Mouse (Mus musculus) frontal cortex, postnatal 10 days (tissue): Measurements from ENCODE around the gene Poll.

Experiments used
- DNase-seq, 2 experiments: peaks; one replicate each; pipeline ENCODE4 v3.0.0; 2022; ENCODE audit warnings: low spot score in 2 of 2, mixed read lengths in 1 of 2

Poll gene

DNA sequence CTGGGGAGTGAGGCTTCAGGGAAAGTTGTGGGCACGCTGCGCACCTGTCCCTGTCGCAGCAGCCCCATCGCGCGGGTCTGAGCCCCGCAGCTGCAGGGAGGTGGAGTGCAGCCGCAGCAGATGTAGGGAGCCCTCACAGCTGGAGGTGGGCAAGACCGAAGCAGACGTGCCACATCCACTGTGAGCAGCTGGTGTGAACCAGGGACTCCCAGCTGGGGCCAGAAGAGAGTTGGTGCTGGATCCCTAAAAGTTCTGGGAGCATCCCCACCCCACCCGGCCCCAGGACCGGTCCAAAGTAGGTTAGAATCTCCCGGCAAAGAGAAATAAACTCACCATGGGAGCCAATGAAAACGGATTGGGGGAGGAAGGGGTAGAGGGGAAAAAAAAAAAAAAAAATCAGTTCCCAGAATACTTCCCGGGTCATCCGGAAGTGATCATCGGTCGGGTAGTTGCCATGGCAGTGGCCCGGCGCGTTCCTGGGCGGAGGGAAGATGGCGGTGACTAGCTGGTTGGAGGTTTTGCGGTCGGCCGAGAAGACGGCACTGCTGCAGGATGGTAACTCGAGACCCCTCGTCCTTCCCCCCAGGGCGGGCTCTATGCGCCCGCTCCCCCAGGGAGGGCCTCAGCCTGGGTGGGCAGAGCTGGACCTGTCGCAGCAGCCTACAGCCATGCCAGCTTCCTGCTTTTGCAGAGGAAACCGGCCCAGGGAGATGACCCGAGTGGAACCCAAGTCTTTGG is at the start of gene Poll, which contains the start of gene Gm17018:
Poll (minus strand) TSS at position 379 of the 738 bp plus-strand sequence.
Gm17018 (plus strand) TSS at position 463 of the 738 bp plus-strand sequence.
- DNase-seq: peak; percentile 80 to 83

DNA sequence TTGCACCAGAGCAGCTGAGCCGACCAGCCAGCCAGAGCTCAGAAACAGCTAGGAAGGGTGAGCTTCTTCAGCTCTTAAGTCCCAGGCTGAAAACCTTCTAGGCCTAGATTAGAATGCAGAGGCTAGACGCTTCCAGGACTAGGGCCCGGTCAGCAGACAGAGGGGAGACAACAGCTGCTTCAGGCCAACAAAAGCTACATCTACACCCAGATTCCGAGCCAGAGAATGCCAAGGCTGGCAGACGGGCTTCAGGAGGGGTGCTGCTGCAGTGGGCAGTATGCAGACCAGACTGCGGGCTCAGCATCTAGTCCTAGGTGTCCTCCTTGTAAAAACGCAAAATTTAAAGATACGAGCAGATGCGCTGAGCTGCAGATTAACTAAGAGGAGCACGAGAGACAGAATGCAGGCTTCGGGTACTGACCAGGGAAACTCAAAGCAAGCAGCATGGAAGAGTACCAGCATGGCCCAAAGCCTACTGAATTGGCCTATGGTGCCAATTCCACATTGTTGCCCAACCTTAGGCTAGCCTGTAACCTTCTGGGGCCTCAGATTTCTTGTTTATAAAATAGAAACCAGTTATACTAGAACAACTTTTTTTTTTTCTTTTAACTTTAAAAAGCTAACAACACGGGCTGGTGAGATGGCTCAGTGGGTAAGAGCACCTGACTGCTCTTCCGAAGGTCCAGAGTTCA is 48.5 kb upstream of the Poll start:
- no peak for DNase-seq

DNA sequence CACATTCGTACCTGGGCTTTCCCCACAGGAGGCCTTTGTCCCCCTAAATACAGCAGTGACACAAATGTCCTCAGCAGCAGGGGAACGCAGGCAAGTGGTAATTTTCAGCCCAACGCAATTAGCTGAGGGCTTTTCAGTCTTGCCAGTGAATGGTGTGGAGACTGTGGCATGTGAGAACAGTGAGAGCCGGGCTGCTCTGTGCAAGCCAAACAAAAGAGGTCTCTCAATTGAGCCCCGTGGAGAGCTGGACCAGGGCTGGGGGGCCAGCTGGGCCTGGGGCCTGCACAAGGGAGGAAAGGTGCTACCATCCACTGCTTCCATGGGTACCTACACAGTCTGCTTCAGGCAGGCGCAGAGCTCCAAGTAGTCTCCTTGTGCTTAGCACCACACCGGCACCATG is 47.1 kb upstream of the Poll start:
- no peak for DNase-seq

DNA sequence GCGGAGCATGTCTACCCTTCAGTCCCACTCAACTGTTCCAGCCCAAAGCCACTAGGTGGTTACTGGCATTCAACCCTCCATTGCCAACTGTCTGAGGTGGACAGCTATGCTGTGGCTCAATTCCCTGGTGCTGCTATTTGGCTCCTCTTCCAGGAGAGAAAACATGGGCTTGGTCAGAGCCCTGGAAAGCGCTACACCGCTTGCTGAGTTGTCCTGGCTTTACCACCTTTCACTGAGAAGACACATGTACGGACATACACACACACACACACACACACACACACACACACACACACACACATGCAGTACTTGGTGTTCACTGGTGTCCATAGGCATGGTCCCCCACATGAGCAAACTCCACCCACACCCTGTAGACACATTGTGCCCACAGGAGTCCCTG is 46.4 kb upstream of the Poll start:
- no peak for DNase-seq

DNA sequence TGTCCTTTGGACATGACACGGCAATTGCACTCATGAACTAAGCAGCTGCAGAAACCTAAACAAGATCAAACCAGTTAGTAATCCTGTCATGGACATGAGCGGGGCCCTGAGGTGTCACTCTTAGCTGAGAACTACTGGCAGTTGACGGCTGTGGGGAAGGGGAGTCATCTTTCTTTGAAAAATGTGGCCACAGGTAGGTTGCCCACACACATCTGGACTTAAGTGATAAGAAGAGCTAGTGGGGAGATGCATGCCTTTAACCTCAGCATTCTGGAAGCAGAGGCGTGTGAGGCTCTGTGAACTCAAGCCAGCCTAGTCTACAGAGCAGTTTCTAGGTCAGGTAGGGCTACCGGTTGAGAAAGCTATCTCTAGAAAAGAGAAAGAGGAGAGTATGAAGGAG is 42.3 kb upstream of the Poll start:
- DNase-seq: no peak

DNA sequence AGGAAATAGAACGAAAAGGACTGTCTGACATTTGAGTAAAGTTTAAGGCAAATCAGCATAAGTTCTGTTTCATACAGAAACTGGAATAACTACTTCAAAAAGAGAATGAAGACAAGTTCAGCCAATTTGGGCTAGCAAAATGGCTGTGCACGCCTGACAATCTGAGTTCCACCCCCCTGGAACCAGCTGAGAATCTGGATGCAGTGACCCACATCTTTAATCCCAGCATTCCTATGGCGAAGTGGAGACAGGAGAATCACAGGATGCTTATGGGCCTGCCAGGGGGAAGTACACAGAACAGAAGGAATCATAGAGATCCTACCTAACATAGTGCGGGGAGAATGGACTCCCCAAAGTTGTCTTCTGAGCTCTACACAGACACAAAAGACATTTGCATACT is 36.8 kb upstream of the Poll start:
- no peak for DNase-seq

DNA sequence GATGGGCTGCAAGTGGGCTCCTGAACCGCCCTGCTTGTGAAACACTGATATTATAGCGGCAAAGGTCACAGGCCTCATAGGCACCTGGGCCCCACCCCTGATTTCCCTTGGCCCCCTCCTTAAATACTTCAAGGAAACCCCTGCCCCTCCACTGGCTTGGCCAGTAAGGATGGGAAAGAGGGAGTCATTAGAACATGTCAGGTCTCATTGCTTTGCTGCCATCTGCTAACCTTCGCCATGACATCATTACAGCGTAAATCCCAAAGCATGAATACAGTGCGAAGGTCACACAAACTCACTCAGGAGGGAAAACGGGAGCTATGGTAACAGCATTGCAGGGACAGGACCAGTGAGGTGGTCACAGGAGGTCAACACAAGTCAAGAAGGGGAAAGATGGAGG is 36.1 kb upstream of the Poll start:
- DNase-seq: no peak

DNA sequence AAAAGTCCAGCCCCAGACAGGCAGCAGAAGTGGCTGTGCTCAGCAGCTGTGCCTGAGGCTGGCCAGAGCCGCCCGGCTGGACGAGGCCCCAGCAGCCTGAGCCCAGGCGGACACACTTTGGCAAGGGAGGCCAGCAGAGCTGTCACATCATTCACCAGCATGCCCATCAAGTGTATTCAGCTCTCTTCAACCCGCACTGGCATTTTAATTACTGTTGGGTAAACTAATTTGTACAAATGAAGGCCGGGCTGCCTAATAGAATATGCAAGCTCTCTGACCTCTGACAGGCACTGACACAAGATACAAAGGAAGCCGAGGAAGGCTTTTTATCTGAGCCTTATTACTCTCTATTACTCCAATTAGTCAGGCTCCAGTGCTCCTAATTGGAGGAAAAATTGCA is 35.7 kb upstream of the Poll start:
- DNase-seq: no peak

DNA sequence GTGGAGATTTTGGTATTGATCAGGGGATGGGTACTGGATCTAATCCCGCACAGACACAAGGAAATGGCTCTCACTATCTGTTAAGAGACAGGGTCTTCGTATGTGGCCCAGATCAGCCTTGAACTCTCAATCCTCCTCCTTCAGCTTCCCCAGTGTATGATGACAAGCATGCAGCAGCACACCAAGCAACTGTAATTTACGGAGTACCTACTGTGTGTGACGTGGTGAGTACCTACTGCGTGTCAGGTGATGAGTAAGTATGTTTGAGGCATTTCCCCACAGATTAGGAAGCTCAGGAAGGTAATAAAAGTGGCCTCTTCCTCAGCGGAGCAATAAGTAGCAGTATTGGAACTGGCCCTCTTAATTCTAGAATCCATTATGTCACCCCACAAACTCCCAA is 35.1 kb upstream of the Poll start:
- no peak for DNase-seq

DNA sequence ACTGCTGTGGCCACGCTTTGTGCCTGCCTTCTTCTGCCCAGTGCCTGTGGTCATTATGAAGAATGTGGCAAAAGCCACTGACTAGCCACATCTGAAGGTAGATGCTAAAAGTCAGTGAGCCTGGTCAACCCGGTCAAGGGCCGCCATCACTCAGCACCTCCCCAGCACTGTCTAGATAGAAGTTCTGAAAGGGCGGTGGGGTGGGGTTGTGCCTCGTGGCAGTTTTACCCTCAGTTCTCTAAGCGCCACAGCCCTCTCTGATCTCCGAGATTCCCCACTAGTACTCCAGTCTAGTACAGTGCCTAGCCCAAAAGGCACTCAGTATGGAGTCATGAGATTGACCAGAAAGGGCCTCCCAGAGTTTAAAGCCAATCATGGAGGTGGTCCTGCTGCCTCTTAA is 33.7 kb upstream of the Poll start:
- DNase-seq: no peak

DNA sequence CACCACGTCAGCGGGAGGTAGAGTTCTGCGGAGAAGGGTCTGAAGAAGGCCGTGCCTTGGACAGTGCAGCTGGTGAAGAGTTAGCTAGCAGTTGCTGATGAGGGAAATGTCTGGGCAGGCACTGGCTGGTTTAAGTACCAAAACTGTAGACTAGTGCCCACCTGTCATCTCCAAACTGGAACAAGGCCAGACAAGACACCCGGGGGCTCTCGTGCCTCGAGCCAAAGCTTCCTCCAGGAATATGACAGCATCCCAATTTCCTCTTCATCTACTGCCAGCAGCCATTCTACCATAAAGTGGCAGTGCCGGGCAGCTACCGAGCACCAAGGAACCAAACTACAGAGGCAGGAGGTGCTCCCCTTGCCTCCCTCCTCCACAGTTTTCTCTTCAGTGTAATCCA is 32.6 kb upstream of the Poll start:
- no peak for DNase-seq

DNA sequence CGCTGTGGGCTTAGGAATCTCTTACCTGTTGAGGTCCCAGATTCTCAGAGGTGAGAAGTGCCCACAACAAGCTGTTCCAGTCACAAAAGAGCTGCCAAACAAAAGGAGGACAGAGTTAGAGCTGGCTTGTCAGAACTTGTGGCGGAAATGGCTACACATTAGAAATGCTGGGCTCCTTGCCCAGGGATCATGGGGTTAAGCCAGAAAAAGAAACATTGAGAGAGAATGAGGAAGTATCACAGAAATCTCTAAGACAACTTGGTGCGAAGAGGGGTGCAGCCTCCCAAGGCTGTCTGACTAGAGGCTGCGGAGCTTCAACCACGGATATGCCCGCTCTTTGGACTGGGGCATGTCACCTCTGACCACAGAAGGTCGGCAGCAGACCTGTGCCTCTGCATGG is 31.4 kb upstream of the Poll start:
- DNase-seq: no peak

DNA sequence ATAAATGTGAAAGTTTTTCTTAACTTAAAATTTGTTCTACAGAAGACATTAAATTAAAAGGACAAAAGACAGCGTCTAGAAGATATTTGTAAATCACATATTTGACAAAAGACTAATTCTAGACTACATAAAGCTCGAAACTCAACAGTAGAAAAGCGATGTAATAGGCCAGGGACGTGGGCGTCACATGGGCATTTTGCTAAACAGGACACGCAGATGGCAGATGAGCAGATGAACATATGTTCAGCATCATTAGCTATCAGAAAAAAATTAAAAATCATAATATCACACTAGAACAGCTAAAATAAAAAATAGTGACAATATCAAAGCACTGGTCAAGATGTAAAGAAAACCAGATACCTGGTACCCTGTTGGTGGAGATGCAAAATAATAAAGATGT is 29.4 kb upstream of the Poll start:
- DNase-seq: no peak

DNA sequence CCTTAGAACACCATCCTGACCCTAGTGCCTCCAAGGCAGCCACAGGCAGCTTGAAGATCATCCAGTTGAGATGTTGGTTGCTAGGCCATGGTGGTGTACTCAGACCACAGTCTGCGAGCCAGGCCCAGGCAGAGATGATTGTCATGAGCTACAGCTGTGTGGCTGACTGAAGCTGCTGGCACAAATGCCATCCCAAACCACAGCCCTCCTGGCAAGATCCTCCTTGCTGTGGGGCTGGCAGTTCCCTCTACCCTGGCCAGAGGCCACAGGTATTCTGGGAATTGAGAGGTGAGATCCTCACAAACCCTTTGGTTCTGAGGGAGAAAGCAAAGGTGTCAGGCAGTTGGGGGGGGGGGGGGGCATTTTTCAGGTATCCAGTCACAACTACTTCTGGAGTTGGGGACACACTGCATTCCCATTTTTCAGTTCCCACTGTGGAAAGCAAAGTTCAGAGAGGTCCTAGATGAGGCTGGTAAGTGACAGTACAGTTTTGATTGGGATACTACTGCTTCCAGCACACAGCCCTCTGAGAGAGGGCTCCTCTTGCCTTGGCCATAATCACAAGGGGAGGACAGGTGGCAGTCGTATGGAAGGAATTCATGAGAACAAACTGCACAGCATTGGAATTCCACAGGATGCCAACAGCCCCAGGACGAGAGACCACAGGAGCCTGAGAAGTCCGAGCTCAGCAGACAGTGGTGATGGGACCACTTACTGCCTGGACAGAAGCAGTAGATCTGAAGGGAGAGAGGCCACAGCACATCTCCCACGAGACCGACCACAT is 27.4 kb upstream of the Poll start:
- DNase-seq: no peak

DNA sequence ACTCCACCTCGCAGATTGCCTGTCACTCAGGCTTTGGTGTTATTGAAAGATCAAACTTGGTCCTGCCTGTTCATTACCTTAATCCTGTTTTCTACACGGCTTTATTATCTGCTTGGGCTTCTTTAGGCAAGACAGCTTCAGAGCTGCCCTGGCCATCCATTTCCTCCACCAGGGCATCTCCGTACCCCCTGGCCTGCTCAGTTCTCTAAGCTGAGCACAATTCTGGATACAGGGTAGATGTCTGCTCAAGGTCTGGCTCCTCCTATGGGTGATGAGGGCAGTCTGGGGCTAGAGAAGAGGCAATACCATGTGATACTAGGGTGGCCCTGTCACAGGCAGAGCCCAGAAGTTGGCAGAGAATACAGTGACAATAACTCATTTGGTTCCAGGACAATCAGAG is 26.5 kb upstream of the Poll start:
- no peak for DNase-seq

DNA sequence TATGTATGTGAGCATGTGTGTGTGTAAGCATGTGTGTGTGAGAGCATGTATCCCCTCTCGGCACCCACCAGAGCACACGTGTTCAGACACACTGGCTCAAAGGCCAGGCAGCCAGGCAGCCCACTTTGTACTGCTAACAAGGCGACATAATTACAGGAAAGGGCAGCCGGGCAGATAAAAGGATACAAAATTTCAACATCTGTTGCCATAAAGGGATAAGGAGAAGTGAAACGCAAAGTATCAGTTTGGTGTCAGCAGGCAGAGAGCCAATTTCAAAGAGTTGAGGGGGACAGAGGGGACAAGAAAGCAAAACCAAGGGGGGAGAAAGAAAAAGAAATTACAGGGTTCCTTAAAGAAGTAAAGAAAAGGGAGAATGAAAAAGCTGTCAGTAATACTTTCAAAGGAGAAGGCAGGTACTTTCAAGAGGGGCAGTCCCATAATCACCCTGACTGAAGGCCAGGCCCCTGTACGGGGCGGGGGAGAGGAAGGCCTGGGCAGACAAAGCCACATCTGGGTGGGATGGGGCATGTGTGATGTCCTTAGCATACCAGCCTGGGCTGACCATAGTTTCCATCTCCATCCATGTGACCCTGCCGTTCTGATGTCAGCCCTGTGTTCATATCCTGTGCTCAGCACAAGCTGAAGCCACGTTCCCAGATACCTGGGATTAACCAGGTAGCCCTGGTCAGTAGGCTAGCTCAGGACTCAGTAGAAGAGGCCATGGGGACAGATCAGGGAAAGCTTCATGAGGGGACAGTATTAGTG is 24.7 kb upstream of the Poll start:
- no peak for DNase-seq

DNA sequence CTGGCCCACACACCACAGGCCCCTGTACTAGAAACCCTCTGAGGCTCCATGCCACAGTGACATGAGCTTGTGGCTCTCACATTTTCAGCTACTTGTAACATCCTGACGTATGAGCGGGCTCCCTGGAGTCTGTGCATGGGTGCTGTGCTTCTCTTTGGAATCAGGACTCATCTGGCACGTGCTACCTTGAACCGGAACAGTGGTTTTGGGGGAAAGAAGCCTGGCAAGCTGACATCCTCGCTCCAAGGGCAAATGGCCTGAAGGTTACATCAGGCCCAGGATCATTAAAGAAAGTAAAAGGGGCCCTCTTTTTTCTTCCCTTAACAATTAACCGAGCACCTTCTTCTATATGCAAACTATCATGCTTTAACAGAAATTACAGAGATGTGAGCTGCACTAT is 22.8 kb upstream of the Poll start:
- no peak for DNase-seq

DNA sequence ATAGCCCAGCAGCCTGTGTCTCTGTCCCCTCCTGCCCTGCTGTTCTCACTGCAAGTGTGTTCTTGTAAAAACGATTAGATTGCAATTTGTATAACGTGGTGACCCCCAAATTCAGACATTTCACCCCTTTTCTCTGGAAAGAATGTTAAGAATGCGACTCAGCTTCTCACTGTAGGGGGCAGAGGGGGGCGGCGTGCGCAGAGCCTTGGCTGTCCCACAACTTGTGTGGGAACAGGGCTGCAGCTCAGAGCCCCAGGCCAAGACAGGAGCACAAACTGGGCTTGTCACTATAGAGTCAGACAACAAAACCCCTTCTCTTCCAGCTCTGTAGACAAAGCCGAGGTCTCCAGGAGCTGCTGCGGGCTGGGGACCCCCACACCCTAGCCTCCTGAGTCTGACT is 21.8 kb upstream of the Poll start:
- no peak for DNase-seq

DNA sequence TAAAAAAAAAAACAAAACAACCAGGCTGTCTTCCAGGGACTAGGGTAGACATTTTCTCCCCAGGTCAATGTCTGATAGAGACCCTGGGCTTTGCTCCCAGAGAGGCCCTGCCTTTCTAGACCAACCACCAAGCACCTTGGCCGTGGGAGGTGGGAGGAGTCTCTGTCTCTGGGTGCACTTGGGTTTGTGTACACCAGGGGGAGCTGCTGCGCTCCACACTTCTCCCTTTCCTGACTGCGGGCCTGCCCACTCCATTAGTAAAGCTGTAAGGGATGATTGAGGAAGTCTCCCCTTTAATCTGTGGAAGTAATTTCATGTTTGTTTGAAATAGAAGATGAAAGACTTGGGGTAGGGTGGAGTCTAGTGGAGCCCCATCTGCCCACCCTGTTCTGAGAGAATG is 20.9 kb upstream of the Poll start:
- DNase-seq: peak in 1 of 2 experiments; percentile 53

DNA sequence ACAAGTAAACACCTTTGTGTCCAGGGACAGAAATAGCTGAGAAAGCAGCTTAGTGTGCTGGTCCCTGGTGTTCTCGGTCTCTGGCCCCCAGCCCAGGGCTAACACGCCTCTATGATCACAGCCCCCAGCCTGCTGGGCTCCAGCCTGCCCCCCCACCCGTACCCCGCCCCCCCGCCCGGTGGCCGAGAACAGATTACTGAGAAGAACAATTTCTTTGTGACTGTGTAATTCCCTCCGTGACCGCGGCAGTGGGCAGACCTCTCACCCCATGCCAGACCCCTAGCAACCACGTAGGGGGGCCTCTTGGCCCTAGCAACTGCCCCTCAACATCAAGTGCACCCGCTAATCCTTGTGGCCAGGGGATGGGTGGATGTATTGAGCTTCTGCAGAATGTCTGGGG is 19.9 kb upstream of the Poll start:
- DNase-seq: no peak

DNA sequence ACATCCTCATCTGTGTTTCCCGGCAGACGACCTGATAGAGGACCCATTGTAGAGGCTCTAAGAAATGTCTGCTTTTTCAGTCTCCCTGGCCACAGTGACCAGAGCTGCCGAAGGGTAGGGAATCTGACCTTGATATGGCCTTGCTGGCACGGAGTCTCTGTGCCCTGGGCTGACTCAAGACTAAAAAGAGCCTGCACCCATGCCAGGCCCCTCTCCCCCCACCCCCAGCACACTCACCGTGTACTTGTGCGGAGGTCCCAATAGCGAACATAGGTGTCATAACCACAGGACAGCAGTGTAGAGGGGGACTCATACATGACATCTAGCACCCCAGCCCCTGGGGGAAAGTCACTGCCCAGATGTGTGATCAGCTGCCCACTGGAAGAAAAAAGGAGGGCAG is 19.1 kb upstream of the Poll start:
- DNase-seq: no peak

DNA sequence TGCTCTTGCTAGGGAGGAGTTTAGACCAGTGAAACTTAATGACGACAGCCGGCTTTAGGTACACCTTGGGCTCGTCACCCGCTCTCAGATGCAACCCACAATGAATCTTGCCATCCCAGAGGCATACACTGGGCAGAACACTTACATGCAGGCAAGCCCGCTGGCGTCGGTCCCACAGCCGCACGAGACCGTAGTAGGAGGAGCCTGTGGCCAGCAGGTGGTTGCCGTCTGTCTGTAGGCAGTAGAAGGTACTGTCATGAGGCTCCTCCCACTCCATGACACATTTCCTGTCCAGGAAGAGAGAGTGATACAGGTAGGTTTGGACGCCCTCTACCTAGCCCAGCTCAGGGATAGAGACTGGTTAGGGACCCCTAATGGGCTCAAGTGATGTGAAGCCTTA is 18.6 kb upstream of the Poll start:
- no peak for DNase-seq
